Mouse (Mus musculus): ENCODE measurements around the gene 1700069L16Rik. TPM values are rescaled to one million over a fixed set of nuclear protein-coding genes. Genes with fewer than 3 reads are reported as not detected.

Gene 1700069L16Rik
- polyA plus RNA-seq, 1 experiment from 2014 or later = not detected

DNA sequence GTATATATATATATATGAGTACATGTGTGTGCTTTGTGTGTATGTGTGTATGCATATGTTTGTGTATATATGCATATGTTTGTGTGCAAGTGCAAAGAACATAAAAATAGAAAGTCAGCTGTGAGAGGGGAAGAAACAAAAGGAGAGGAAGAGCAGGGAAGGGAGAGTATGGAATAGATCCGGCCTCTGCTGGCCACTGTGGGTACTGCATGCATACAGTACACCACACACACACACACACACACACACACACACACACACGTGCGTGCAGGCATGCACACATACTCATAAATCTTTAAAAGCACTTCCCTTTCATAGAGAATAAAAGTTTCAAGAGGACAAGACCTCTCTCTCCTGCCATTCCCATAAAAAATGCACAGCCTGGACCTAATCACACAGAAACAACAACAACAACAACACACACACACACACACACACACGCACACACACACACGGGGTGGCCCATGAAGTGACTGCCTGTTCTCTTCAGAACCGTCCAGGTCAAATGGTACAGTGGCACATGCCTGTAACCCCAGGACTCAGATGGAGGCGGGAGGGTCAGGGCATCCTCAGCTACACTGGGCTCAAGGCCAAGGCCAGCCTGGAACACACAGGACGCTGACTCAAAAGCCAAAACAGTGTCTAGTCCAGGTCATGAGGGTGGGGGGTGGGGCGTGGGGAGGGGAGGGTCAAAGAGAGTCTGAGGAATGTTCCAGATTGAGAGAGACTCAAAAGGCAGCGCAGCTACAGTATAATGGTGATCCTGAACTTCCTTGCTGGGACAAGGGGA, 2.2 kb downstream of the 1700069L16Rik start:
- Histone ChIP-seq H3K9ac (ENCODE audit: low read depth, low read length) (no peak overlapping the region), H3K9me3 (replicated peaks; ENCODE audit: low read length) (no peaks in the 10 kb centered on the region), H3K4me1 (replicated peaks; ENCODE audit: insufficient read depth, low read length) (no peaks in the 10 kb centered on the region), H3K27ac (no peak overlapping the region), H3K36me3 (ENCODE audit: insufficient read depth, low read length) (no peaks in the 10 kb centered on the region), H3K4me3 (replicated peaks; ENCODE audit: low read depth, low read length) (no peak overlapping the region), H3K27me3 (ENCODE audit: insufficient read depth, low read length) (no peaks in the 10 kb centered on the region), H3K4me2 (ENCODE audit: low read length) (no peak overlapping the region)
- TF ChIP-seq CTCF (IDR thresholded peaks at IDR 0.05; ENCODE audit: low read depth) = peak; percentile 39; the same call in 1 of the 2 replicates
- ATAC-seq (replicated peaks; ENCODE audit: low FRiP score, low read depth) = no peak
- DNase-seq (ENCODE audit: low spot score) = no peak
- WGBS = 81% methylated on average over 10 of the region's 10 CpGs

DNA sequence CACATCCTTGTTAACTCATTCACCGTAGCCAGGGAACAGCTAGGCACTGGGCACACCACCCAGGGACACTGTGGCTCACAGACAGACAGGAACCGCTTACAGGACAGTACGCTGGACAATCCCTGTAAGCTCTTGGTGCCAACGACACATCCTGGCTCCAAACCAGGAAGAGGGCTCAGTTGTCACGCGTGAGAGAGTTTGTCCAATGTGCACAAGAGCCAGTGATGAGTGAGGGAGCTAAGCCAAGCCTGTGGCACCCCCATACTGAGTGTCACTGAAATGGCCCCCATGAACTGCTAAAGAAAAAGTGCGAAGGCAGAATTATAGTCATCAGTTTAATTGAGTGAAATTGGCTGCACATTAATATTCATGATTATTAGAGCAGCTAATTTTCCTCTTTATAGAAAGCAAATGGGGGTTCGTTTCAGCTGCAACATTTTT, 5.3 kb downstream of the 1700069L16Rik start:
- H3K4me2 ChIP-seq (ENCODE audit: low read length) = no peak overlapping the region
- TF ChIP-seq CTCF (IDR thresholded peaks at IDR 0.05; ENCODE audit: low read depth) = no peak
- no peaks in the 10 kb centered on the region for H3K36me3 ChIP-seq (ENCODE audit: insufficient read depth, low read length)
- no peak for DNase-seq (ENCODE audit: low spot score)
- ATAC-seq (replicated peaks; ENCODE audit: low FRiP score, low read depth) = no peak
- no peak overlapping the region for H3K4me3 ChIP-seq (replicated peaks; ENCODE audit: low read depth, low read length)
- no peaks in the 10 kb centered on the region for H3K27me3 ChIP-seq (ENCODE audit: insufficient read depth, low read length)
- H3K9ac ChIP-seq (ENCODE audit: low read depth, low read length) = no peak overlapping the region
- H3K9me3 ChIP-seq (replicated peaks; ENCODE audit: low read length) = no peaks in the 10 kb centered on the region
- 76% methylated on average over 8 of the region's 8 CpGs for WGBS
- H3K27ac ChIP-seq = no peak overlapping the region
- H3K4me1 ChIP-seq (replicated peaks; ENCODE audit: insufficient read depth, low read length) = no peaks in the 10 kb centered on the region

DNA sequence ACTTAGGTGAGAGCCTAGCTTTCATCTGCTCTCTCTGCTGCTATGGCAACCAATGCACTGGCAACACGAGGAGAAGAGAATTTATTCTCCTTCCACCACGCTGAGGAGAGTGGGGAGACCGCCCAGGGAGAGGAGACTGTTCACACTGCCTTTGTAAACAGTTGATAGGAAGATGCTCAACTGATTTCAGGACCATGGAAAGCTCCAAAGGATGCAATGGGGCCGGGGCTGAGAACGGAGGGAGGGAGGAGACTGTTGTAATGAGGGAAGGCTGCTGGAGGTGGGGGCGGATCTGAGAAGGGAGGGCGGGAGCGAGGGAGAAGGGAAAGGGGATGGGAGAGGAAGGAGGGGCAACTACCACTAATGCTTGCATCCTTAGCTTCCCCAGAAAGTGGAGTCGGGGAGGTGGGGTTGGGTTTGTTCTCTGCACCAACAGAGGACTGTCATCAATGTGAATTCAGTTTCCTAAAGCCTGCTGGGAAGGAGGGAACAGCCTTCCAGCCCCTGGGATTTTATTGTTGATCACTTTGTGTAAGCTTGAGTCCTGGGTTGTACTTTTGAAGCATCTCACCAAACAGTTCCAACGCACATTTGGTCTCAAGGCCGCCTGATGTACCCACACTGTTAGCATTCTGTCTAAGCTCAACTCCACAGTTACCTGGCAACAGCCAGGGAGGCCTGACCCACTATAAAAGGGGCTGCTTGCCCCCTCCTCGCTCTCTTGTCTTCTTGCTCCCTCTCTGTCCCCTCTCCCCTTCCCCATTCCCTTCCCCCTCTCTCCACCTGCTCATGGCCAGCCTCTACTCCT, 7.8 kb downstream of the 1700069L16Rik start:
- Histone ChIP-seq H3K4me2 (ENCODE audit: low read length) (no peak overlapping the region), H3K27me3 (ENCODE audit: insufficient read depth, low read length) (no peaks in the 10 kb centered on the region), H3K9me3 (replicated peaks; ENCODE audit: low read length) (no peaks in the 10 kb centered on the region), H3K27ac (no peak overlapping the region), H3K4me1 (replicated peaks; ENCODE audit: insufficient read depth, low read length) (no peaks in the 10 kb centered on the region), H3K4me3 (replicated peaks; ENCODE audit: low read depth, low read length) (no peak overlapping the region), H3K9ac (ENCODE audit: low read depth, low read length) (no peak overlapping the region), H3K36me3 (ENCODE audit: insufficient read depth, low read length) (no peaks in the 10 kb centered on the region)
- ATAC-seq (replicated peaks; ENCODE audit: low FRiP score, low read depth) (no peak), DNase-seq (ENCODE audit: low spot score) (peak; percentile 89)
- 5% methylated on average over 12 of the region's 12 CpGs for WGBS
- TF ChIP-seq CTCF (IDR thresholded peaks at IDR 0.05; ENCODE audit: low read depth) = no peak

DNA sequence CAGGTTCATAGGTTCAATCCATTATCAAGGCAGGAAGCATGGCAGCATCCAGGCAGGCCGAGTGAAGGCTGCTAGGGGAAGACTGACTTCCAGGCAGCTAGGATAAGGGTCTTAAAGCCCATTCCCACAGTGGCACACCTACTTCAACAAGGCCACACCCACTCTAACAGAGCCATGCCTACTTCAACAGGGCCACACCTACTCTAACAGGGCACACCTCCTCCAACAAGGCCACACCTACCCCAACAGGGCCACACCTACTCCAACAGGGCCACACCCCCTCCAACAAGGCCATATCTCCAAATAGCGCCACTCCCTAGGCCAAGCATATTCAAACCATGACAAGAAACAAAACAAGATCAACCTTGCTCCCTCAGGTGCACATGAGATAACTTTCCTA, 11.7 kb downstream of the 1700069L16Rik start:
- H3K27me3 ChIP-seq (ENCODE audit: insufficient read depth, low read length) = no peaks in the 10 kb centered on the region
- H3K4me2 ChIP-seq (ENCODE audit: low read length) = no peak overlapping the region
- 83% methylated on average over 2 of the region's 2 CpGs for WGBS
- DNase-seq (ENCODE audit: low spot score) = no peak
- H3K36me3 ChIP-seq (ENCODE audit: insufficient read depth, low read length) = no peaks in the 10 kb centered on the region
- no peaks in the 10 kb centered on the region for H3K9me3 ChIP-seq (replicated peaks; ENCODE audit: low read length)
- TF ChIP-seq CTCF (IDR thresholded peaks at IDR 0.05; ENCODE audit: low read depth) = no peak
- no peak overlapping the region for H3K27ac ChIP-seq
- H3K9ac ChIP-seq (ENCODE audit: low read depth, low read length) = no peak overlapping the region
- no peaks in the 10 kb centered on the region for H3K4me1 ChIP-seq (replicated peaks; ENCODE audit: insufficient read depth, low read length)
- no peak overlapping the region for H3K4me3 ChIP-seq (replicated peaks; ENCODE audit: low read depth, low read length)
- ATAC-seq (replicated peaks; ENCODE audit: low FRiP score, low read depth) = no peak

DNA sequence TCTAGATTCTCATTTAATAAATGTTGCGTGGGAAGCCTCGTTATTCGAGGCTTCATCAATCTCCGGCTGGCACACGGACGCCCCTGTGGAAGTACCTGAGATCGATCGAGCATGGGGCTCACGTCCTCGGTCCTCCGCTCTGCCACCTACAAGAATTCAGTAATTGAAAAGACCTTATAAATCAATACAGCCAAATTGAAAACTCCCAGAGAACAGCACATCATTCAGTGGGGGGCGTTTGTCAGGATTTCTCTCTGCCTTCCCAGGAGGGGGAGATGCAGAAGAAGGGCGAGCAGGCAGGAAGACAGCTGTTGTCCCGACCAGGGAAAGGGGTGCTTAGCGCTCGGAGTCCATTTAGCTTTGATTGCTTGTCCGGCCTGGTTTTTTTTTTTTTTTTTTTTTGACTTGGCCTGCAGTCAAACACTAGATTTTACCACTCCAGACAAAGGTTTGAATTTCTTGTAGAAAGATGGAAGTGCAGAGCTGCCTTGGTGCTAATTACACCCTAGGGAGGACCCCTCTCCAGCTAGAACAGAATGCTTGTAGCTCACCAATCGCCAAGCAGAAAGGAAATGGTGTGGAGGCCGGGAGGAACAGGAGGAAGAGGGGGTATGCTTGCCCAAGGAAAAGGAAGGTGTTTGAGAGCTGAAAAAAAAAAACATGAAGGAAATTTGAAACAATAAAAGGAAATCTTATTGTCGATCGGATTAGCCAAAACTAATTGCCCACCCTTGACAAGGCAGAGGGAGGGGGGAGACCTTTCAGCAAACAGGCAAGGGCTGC, 20.6 kb downstream of the 1700069L16Rik start:
- no peak for TF ChIP-seq CTCF (IDR thresholded peaks at IDR 0.05; ENCODE audit: low read depth)
- 27% methylated on average over 21 of the region's 21 CpGs for WGBS
- 0 out of 2 replicates have a peak overlapping the region, but pooled peaks have one; percentile 5 for H3K4me2 ChIP-seq (ENCODE audit: low read length)
- H3K9ac ChIP-seq (ENCODE audit: low read depth, low read length) = no peak overlapping the region
- H3K36me3 ChIP-seq (ENCODE audit: insufficient read depth, low read length) = no peaks in the 10 kb centered on the region
- H3K4me1 ChIP-seq (replicated peaks; ENCODE audit: insufficient read depth, low read length) = no peaks in the 10 kb centered on the region
- H3K27ac ChIP-seq = no peak overlapping the region
- ATAC-seq (replicated peaks; ENCODE audit: low FRiP score, low read depth) = no peak
- H3K9me3 ChIP-seq (replicated peaks; ENCODE audit: low read length) = no peaks in the 10 kb centered on the region
- DNase-seq (ENCODE audit: low spot score) = peak; percentile 52
- no peaks in the 10 kb centered on the region for H3K27me3 ChIP-seq (ENCODE audit: insufficient read depth, low read length)
- no peak overlapping the region for H3K4me3 ChIP-seq (replicated peaks; ENCODE audit: low read depth, low read length)

All from kidney, postnatal 0 days (tissue).